Mouse (Mus musculus) liver, embryonic 16.5 days (tissue): ENCODE results near the gene Olfr895. TPM values are rescaled to one million over a fixed set of nuclear protein-coding genes. Genes with fewer than 3 reads are reported as not detected.

Experiments
- ATAC-seq: fragments of 200-750 bp; cut with Nextera tagmentation; 2 replicates; pipeline ENCODE4 v1.8.0; 2017; ENCODE audit warnings: low read depth, mild to moderate bottlenecking, moderate number of reproducible peaks, moderate library complexity
- H3K27ac ChIP-seq: fragments of 300-500 bp; sonication (generic); 2 replicates; pipeline ENCODE4 v1.5.1; 2014; ENCODE audit warnings: mild to moderate bottlenecking, low read length
- H3K27me3 ChIP-seq: fragments of 300-500 bp; sonication (generic); 2 replicates; pipeline ENCODE4 v1.6.1; 2014; ENCODE audit warnings: low read depth, low read length, mixed read lengths; ENCODE audit not compliant: control insufficient read depth, insufficient read depth
- H3K36me3 ChIP-seq: fragments of 300-500 bp; sonication (generic); 2 replicates; pipeline ENCODE4 v1.6.1; 2014; ENCODE audit warnings: mild to moderate bottlenecking; ENCODE audit not compliant: control insufficient read depth, insufficient read depth
- H3K4me1 ChIP-seq: fragments of 300-500 bp; sonication (generic); 2 replicates; pipeline ENCODE4 v1.6.1; 2014; ENCODE audit warnings: low read depth, low read length, mixed read lengths; ENCODE audit not compliant: control insufficient read depth
- H3K4me2 ChIP-seq: fragments of 300-500 bp; sonication (generic); 2 replicates; pipeline ENCODE4 v1.6.1; 2014; ENCODE audit warnings: low read depth, low read length, mixed read lengths
- H3K4me3 ChIP-seq: fragments of 300-500 bp; sonication (generic); 2 replicates; pipeline ENCODE4 v1.5.1; 2014; ENCODE audit warnings: low read depth, mild to moderate bottlenecking, low read length
- H3K9ac ChIP-seq: fragments of 300-500 bp; sonication (generic); 2 replicates; pipeline ENCODE4 v1.6.1; 2014; ENCODE audit warnings: low read depth, low read length
- H3K9me3 ChIP-seq: fragments of 300-500 bp; sonication (generic); replicated peaks from 2 replicates; pipeline ENCODE4 v1.6.1; 2016; ENCODE audit warnings: low read length; ENCODE audit not compliant: control insufficient read depth
- WGBS: fragments of 180-500 bp; shearing (Covaris S2); extraction: QIAGEN DNeasy Blood & Tissue Kit; methylation state at CpG from one replicate; pipeline ENCODE4 v1.1.7; 2014; ENCODE audit not compliant: insufficient replicate concordance; 5-methylcytosine and 5-hydroxymethylcytosine counted together
- polyA plus RNA-seq: library from polyadenylated mRNA; unstranded; fragments of >200 nt; fragmentation: Nextera tagmentation; extraction: Ambion mirVana; gene quantifications from 2 replicates; pipeline ENCODE4 v1.2.1, GENCODE M21; 2015

Olfr895 gene
- not detected in 2 replicates for polyA plus RNA-seq

- no peak for ATAC-seq
- Histone ChIP-seq H3K4me2 (no peak within 1 kb of the TSS), H3K36me3 (no peaks in the 10 kb centered on the region), H3K9ac (no peak within 1 kb of the TSS), H3K27ac (no peak within 1 kb of the TSS), H3K4me3 (no peak within 1 kb of the TSS), H3K4me1 (no peaks in the 10 kb centered on the region), H3K27me3 (no peaks in the 10 kb centered on the region), H3K9me3 (no peaks in the 10 kb centered on the region)
These were observed at the start of gene Olfr895 for GRCm38 (mm10) chr9:38267551-38267950. Gene Olfr895 (plus strand): TSS chr9:38267851.

- Histone ChIP-seq H3K27me3 (no peaks in the 10 kb centered on the region), H3K36me3 (no peaks in the 10 kb centered on the region), H3K4me2 (no peak within 1 kb of the TSS), H3K9ac (no peak within 1 kb of the TSS), H3K27ac (no peak within 1 kb of the TSS), H3K4me1 (no peaks in the 10 kb centered on the region), H3K4me3 (no peak within 1 kb of the TSS), H3K9me3 (no peaks in the 10 kb centered on the region)
- no peak for ATAC-seq
These were observed 15.2 kb upstream of the Olfr895 start, which contains the start of gene Olfr143 for GRCm38 (mm10) chr9:38252474-38252873. Gene Olfr143 (plus strand): TSS chr9:38252774.

- Histone ChIP-seq H3K27me3 (no peaks in the 10 kb centered on the region), H3K27ac (no peak within 1 kb of the TSS), H3K9ac (no peak within 1 kb of the TSS), H3K4me2 (no peak within 1 kb of the TSS), H3K4me1 (no peaks in the 10 kb centered on the region), H3K4me3 (no peak within 1 kb of the TSS), H3K36me3 (no peaks in the 10 kb centered on the region), H3K9me3 (no peaks in the 10 kb centered on the region)
- 62% methylated on average over 1 of the region's 1 CpGs for WGBS
- ATAC-seq: no peak
These were observed 23.2 kb downstream of the Olfr895 start, which contains the start of gene Olfr896-ps1 for GRCm38 (mm10) chr9:38290807-38291206. Gene Olfr896-ps1 (plus strand): TSS chr9:38291107.

Other genes with a start within 250 kb of the Olfr895 start
- gene Olfr883, start 242.0 kb upstream of the Olfr895 start, polyA plus RNA-seq: not detected in 2 replicates
- gene Olfr884, start 221.3 kb upstream of the Olfr895 start, polyA plus RNA-seq: not detected in 2 replicates
- not detected in 2 replicates for gene Olfr885, start 206.5 kb upstream of the Olfr895 start, polyA plus RNA-seq
- gene Olfr887, start 183.8 kb upstream of the Olfr895 start, polyA plus RNA-seq: not detected in 2 replicates
- not detected in 2 replicates for gene Olfr888, start 159.7 kb upstream of the Olfr895 start, polyA plus RNA-seq
- gene Olfr889, start 152.7 kb upstream of the Olfr895 start, polyA plus RNA-seq: 0.06 and 0.12 TPM in 2 replicates
- not detected in 2 replicates for gene Olfr890, start 125.3 kb upstream of the Olfr895 start, polyA plus RNA-seq
- gene Olfr891, start 87.0 kb upstream of the Olfr895 start, polyA plus RNA-seq: not detected in 2 replicates
- not detected in 2 replicates for gene Olfr893, start 59.5 kb upstream of the Olfr895 start, polyA plus RNA-seq
- not detected in 2 replicates for gene Olfr894, start 49.8 kb upstream of the Olfr895 start, polyA plus RNA-seq
- gene Olfr143, start 15.1 kb upstream of the Olfr895 start, polyA plus RNA-seq: not detected in 2 replicates
- gene Olfr896-ps1, start 23.3 kb downstream of the Olfr895 start, polyA plus RNA-seq: not detected in 2 replicates
- gene Olfr25, start 61.2 kb downstream of the Olfr895 start, polyA plus RNA-seq: not detected in 2 replicates
- not detected in 2 replicates for gene Olfr898, start 80.6 kb downstream of the Olfr895 start, polyA plus RNA-seq
- gene Olfr250, start 99.0 kb downstream of the Olfr895 start, polyA plus RNA-seq: not detected in 2 replicates
- gene Olfr251, start 109.2 kb downstream of the Olfr895 start, polyA plus RNA-seq: not detected in 2 replicates
- not detected in 2 replicates for gene Olfr147, start 133.8 kb downstream of the Olfr895 start, polyA plus RNA-seq
- gene Olfr901, start 161.6 kb downstream of the Olfr895 start, polyA plus RNA-seq: not detected in 2 replicates
- gene Olfr902, start 179.8 kb downstream of the Olfr895 start, polyA plus RNA-seq: not detected in 2 replicates
- not detected in 2 replicates for gene Olfr904, start 195.3 kb downstream of the Olfr895 start, polyA plus RNA-seq
- not detected in 2 replicates for gene Olfr905, start 203.3 kb downstream of the Olfr895 start, polyA plus RNA-seq
- not detected in 2 replicates for gene Olfr906, start 219.2 kb downstream of the Olfr895 start, polyA plus RNA-seq
- not detected in 2 replicates for gene Olfr907, start 227.9 kb downstream of the Olfr895 start, polyA plus RNA-seq